In the genomic region with DNA sequence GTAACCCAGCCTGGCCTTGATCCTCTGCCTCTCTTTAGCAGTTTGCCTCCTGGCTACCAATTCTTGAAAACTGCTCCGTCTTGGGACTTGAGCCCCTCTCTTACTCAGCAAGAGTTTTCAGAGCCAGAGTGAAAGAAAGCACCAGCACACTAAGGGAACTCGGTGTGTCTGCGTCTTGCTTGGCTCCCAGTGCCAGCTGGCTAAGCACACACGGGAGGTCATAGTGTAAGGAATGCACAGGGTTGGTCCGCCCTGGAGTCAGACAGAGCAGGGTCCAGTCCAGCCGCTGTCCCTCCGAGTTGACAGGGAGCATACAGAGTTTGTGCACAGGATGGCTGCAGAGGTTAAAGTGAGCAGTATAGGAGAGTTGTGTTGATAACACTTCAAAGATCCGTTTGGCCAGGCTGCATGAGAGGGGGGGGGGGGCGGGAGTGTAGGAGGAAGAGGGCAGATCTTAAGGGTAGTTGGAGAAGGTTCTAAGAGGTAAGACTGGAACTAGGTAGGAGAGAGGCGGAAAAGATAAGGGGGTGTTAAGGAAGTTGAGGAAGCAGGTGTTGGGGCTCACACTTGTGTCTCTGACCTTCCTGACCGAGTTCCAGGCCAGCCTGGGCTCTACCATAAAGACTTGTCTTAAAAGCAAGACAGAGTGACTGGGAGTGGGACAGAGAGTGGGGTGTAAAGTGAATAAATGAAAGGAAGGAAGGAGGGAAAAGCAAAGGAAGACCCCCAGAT, we compare ENCODE assay signal across 7 mouse cellular contexts. TPM values are rescaled to one million over a fixed set of nuclear protein-coding genes. Genes with fewer than 3 reads are reported as not detected.
A peak's percentile ranks its signal among the peaks of the same experiment; 100 is the strongest.
DNase-seq lines count a peak whose midpoint lies in the region; ATAC-seq lines count a peak whose summit lies in the region.

No protein-coding gene starts in this region.

- no peaks in the 10 kb centered on the region for H3K27me3 ChIP-seq in kidney, embryonic 16.5 days (ENCODE audit: insufficient read depth, low read length)
- H3K27me3 ChIP-seq in neural tube, embryonic 13.5 days: no peaks in the 10 kb centered on the region

- H3K4me1 ChIP-seq in kidney, embryonic 16.5 days (ENCODE audit: insufficient read depth, low read length): peaks cover 56% of the 10 kb centered on the region
- H3K4me1 ChIP-seq in neural tube, embryonic 13.5 days (replicated peaks): peaks cover 64% of the 10 kb centered on the region

- peak overlapping the region; percentile 33 for H3K4me2 ChIP-seq in kidney, embryonic 16.5 days (replicated peaks; ENCODE audit: low read depth, low read length)
- 0 out of 2 replicates have a peak overlapping the region, but pooled peaks have one; percentile 9 for H3K4me2 ChIP-seq in neural tube, embryonic 13.5 days

- H3K4me3 ChIP-seq in kidney, embryonic 16.5 days (ENCODE audit: low read length): no peak overlapping the region; the same call in 1 of the 2 replicates
- no peak overlapping the region for H3K4me3 ChIP-seq in neural tube, embryonic 13.5 days

- no peaks in the 10 kb centered on the region for H3K9me3 ChIP-seq in kidney, embryonic 16.5 days (ENCODE audit: low read length)
- no peaks in the 10 kb centered on the region for H3K9me3 ChIP-seq in neural tube, embryonic 13.5 days

- H3K36me3 ChIP-seq in kidney, embryonic 16.5 days (ENCODE audit: insufficient read depth, low read length): peaks cover 17% of the 10 kb centered on the region
- H3K36me3 ChIP-seq in neural tube, embryonic 13.5 days: peaks cover 18% of the 10 kb centered on the region

- ATAC-seq in kidney, embryonic 16.5 days (ENCODE audit: low FRiP score, low TSS enrichment): peak; percentile 18; the same call in 1 of the 2 replicates
- ATAC-seq in neural tube, embryonic 13.5 days (ENCODE audit: low read depth): no peak

- peak overlapping the region; percentile 54 for H3K27ac ChIP-seq in kidney, embryonic 16.5 days (ENCODE audit: low read length)
- peak overlapping the region; percentile 14; the same call in 1 of the 2 replicates for H3K27ac ChIP-seq in neural tube, embryonic 13.5 days (replicated peaks)

- WGBS in kidney, embryonic 16.5 days: 22% methylated on average over 11 of the region's 11 CpGs
- 63% methylated on average over 11 of the region's 11 CpGs for WGBS in neural tube, embryonic 13.5 days

- peak; percentile 81 for DNase-seq in 416B (ENCODE audit: low read depth)
- peak; percentile 27 for DNase-seq in NIH3T3 (ENCODE audit: low read depth)
- peak; percentile 69 to 82 for DNase-seq in heart, adult 18-20 months
- DNase-seq in left cerebral cortex, adult 8-10 months (ENCODE audit: low spot score in 2 of 2): no peak
- DNase-seq in thymus, postnatal 10 days (ENCODE audit: low spot score in 2 of 2): no peak

- peak overlapping the region; percentile 22; the same call in 1 of the 2 replicates for H3K9ac ChIP-seq in kidney, embryonic 16.5 days (replicated peaks; ENCODE audit: low read length)
- no peak overlapping the region for H3K9ac ChIP-seq in neural tube, embryonic 13.5 days

RNA-seq across cellular contexts. Expression of gene Fam160b1, which starts 4.6 kb away (rescaled TPM):
- 10 to 100 TPM; 10.5 to 11.1 TPM for total RNA-seq in heart, adult 18-20 months (2021)
- 13.1 and 14.3 TPM in 2 replicates for polyA plus RNA-seq in kidney, embryonic 16.5 days (2015; fragmentation: Nextera tagmentation; extraction: Ambion mirVana)
- polyA plus RNA-seq in neural tube, embryonic 13.5 days (2015; fragmentation: Nextera tagmentation; extraction: Ambion mirVana): 13.3 and 15.1 TPM in 2 replicates
- total RNA-seq in left cerebral cortex, adult 8-10 months (2022): 10 to 100 TPM; 23.6 to 24.7 (median 24.1) TPM

RNA-seq across cellular contexts. Expression of gene Ablim1, which starts 50.4 kb away (rescaled TPM):
- 100 to 1,000 TPM; 384 to 401 TPM for total RNA-seq in heart, adult 18-20 months (2021)
- 39.3 and 43.2 TPM in 2 replicates for polyA plus RNA-seq in kidney, embryonic 16.5 days (2015; fragmentation: Nextera tagmentation; extraction: Ambion mirVana)
- polyA plus RNA-seq in neural tube, embryonic 13.5 days (2015; fragmentation: Nextera tagmentation; extraction: Ambion mirVana): 46.5 and 48.0 TPM in 2 replicates
- 100 to 1,000 TPM; 103 to 121 (median 110) TPM for total RNA-seq in left cerebral cortex, adult 8-10 months (2022)

Comparison
In these comparisons a context has a peak if more than half of its experiments do, and no peak if none do; other contexts are left out.
1. DNase-seq: peak in 416B (single experiment), NIH3T3 (single experiment) and heart, adult 18-20 months (2 of 2); none in left cerebral cortex, adult 8-10 months (0 of 2) and thymus, postnatal 10 days (0 of 2).